Mouse (Mus musculus): ENCODE results near the gene Gale. TPM values are rescaled to one million over a fixed set of nuclear protein-coding genes. Genes with fewer than 3 reads are reported as not detected.
"Not testable (repeated sequence)": the region's sequence is repeated elsewhere in the genome, so short reads cannot be mapped to it uniquely, and the experiment has no call there.

Gene Gale
- polyA plus RNA-seq, 1 experiment from 2014 or later: 96.5 TPM

GRCm38 (mm10) chr4:135941026-135941425, 22.5 kb upstream of the Gale start:
- not testable (repeated sequence) for H3K4me2 ChIP-seq (ENCODE audit: low read depth, low read length); ATAC-seq; H3K4me1 ChIP-seq (ENCODE audit: insufficient read depth); DNase-seq; H3K9ac ChIP-seq (replicated peaks); H3K9me3 ChIP-seq (ENCODE audit: low read length); H3K27me3 ChIP-seq (ENCODE audit: insufficient read depth, low read length); H3K4me3 ChIP-seq (ENCODE audit: low read depth, low read length); H3K27ac ChIP-seq (ENCODE audit: low read depth)
- peaks cover 12% of the 10 kb centered on the region; the same call in 1 of the 2 replicates for H3K36me3 ChIP-seq (replicated peaks; ENCODE audit: insufficient read depth, low read length)
- peak; percentile 74 for TF ChIP-seq CTCF (IDR thresholded peaks at IDR 0.05; ENCODE audit: low read depth)
- WGBS (ENCODE audit: insufficient replicate concordance): 81% methylated on average over 8 of the region's 8 CpGs

GRCm38 (mm10) chr4:135942193-135942592, 21.3 kb upstream of the Gale start:
- H3K4me3 ChIP-seq (ENCODE audit: low read depth, low read length): no peak overlapping the region
- H3K27ac ChIP-seq (ENCODE audit: low read depth): no peak overlapping the region
- no peaks in the 10 kb centered on the region for H3K27me3 ChIP-seq (ENCODE audit: insufficient read depth, low read length)
- H3K9ac ChIP-seq (replicated peaks): no peak overlapping the region
- H3K36me3 ChIP-seq (replicated peaks; ENCODE audit: insufficient read depth, low read length): peaks cover 7% of the 10 kb centered on the region; the same call in 1 of the 2 replicates
- no peaks in the 10 kb centered on the region for H3K9me3 ChIP-seq (ENCODE audit: low read length)
- DNase-seq (no peak), ATAC-seq (no peak)
- TF ChIP-seq EP300 (IDR thresholded peaks at IDR 0.05; ENCODE audit: low read depth) (no peak), CTCF (IDR thresholded peaks at IDR 0.05; ENCODE audit: low read depth) (no peak)
- WGBS (ENCODE audit: insufficient replicate concordance): 53% methylated on average over 6 of the region's 6 CpGs
- H3K4me2 ChIP-seq (ENCODE audit: low read depth, low read length): no peak overlapping the region
- H3K4me1 ChIP-seq (ENCODE audit: insufficient read depth): peaks cover 7% of the 10 kb centered on the region; the same call in 1 of the 2 replicates

DNA sequence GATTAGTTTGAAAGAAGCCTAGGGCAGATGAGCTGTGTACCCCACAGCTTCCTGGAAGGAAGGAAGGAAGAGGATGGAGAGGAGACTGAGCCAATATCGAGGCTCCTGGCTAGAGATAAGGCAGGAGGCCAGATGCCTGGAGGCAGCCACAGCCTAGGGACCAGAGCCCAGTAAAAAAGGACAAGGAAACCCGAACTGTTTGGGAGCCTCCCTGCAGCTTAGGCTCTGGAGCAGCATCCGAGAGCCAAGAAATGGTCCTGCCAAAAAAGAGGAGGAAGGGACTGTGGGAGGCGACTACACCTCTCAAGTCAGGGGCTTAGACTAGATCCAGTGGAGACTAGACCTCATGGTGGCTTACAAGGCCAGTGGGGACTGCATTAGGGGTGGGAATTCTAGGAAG, 20.1 kb upstream of the Gale start:
- no peak overlapping the region for H3K4me3 ChIP-seq (ENCODE audit: low read depth, low read length)
- 56% methylated on average over 4 of the region's 4 CpGs for WGBS (ENCODE audit: insufficient replicate concordance)
- H3K4me1 ChIP-seq (ENCODE audit: insufficient read depth): peaks cover 16% of the 10 kb centered on the region
- no peak overlapping the region for H3K9ac ChIP-seq (replicated peaks)
- no peaks in the 10 kb centered on the region for H3K27me3 ChIP-seq (ENCODE audit: insufficient read depth, low read length)
- TF ChIP-seq EP300 (IDR thresholded peaks at IDR 0.05; ENCODE audit: low read depth) (no peak), CTCF (IDR thresholded peaks at IDR 0.05; ENCODE audit: low read depth) (no peak)
- H3K9me3 ChIP-seq (ENCODE audit: low read length): no peaks in the 10 kb centered on the region
- peaks cover 7% of the 10 kb centered on the region; the same call in 1 of the 2 replicates for H3K36me3 ChIP-seq (replicated peaks; ENCODE audit: insufficient read depth, low read length)
- ATAC-seq (no peak), DNase-seq (no peak)
- H3K27ac ChIP-seq (ENCODE audit: low read depth): no peak overlapping the region
- H3K4me2 ChIP-seq (ENCODE audit: low read depth, low read length): no peak overlapping the region

- Histone ChIP-seq H3K9me3 (ENCODE audit: low read length) (no peaks in the 10 kb centered on the region), H3K4me1 (ENCODE audit: insufficient read depth) (peaks cover 26% of the 10 kb centered on the region), H3K4me2 (ENCODE audit: low read depth, low read length) (peak overlapping the region; percentile 81), H3K27me3 (ENCODE audit: insufficient read depth, low read length) (no peaks in the 10 kb centered on the region), H3K9ac (replicated peaks) (peak overlapping the region; percentile 93), H3K36me3 (replicated peaks; ENCODE audit: insufficient read depth, low read length) (no peaks in the 10 kb centered on the region; the same call in 1 of the 2 replicates), H3K27ac (ENCODE audit: low read depth) (peak overlapping the region; percentile 89), H3K4me3 (ENCODE audit: low read depth, low read length) (peak overlapping the region; percentile 86)
- DNase-seq (no peak), ATAC-seq (peak; percentile 30)
- TF ChIP-seq CTCF (IDR thresholded peaks at IDR 0.05; ENCODE audit: low read depth) (no peak), EP300 (IDR thresholded peaks at IDR 0.05; ENCODE audit: low read depth) (no peak)
- WGBS (ENCODE audit: insufficient replicate concordance): 61% methylated on average over 10 of the region's 10 CpGs
Measured at GRCm38 (mm10) chr4:135945706-135946105, 17.8 kb upstream of the Gale start.

GRCm38 (mm10) chr4:135946278-135946658, 17.3 kb upstream of the Gale start, which contains the start of gene Hmgcl:
Hmgcl (plus strand) TSS chr4:135946448.
- TF ChIP-seq EP300 (IDR thresholded peaks at IDR 0.05; ENCODE audit: low read depth) (no peak), CTCF (IDR thresholded peaks at IDR 0.05; ENCODE audit: low read depth) (no peak)
- Histone ChIP-seq H3K27me3 (ENCODE audit: insufficient read depth, low read length) (no peaks in the 10 kb centered on the region), H3K4me2 (ENCODE audit: low read depth, low read length) (peak within 1 kb of the TSS; percentile 81), H3K27ac (ENCODE audit: low read depth) (peak within 1 kb of the TSS; percentile 89), H3K9ac (replicated peaks) (peak within 1 kb of the TSS; percentile 93), H3K9me3 (ENCODE audit: low read length) (no peaks in the 10 kb centered on the region), H3K4me3 (ENCODE audit: low read depth, low read length) (peak within 1 kb of the TSS; percentile 86), H3K4me1 (ENCODE audit: insufficient read depth) (peaks cover 26% of the 10 kb centered on the region), H3K36me3 (replicated peaks; ENCODE audit: insufficient read depth, low read length) (peaks cover 2% of the 10 kb centered on the region; the same call in 1 of the 2 replicates)
- DNase-seq (peak; percentile 97), ATAC-seq (peak; percentile 78)
- WGBS (ENCODE audit: insufficient replicate concordance): 0% methylated on average over 23 of the region's 23 CpGs

GRCm38 (mm10) chr4:135946659-135947301, 16.7 kb upstream of the Gale start:
- Histone ChIP-seq H3K4me1 (ENCODE audit: insufficient read depth) (peaks cover 26% of the 10 kb centered on the region), H3K9me3 (ENCODE audit: low read length) (no peaks in the 10 kb centered on the region), H3K4me3 (ENCODE audit: low read depth, low read length) (peak overlapping the region; percentile 86), H3K36me3 (replicated peaks; ENCODE audit: insufficient read depth, low read length) (peaks cover 7% of the 10 kb centered on the region), H3K27me3 (ENCODE audit: insufficient read depth, low read length) (no peaks in the 10 kb centered on the region), H3K4me2 (ENCODE audit: low read depth, low read length) (peak overlapping the region; percentile 81), H3K27ac (ENCODE audit: low read depth) (peak overlapping the region; percentile 89), H3K9ac (replicated peaks) (peak overlapping the region; percentile 93)
- DNase-seq: peak; percentile 52
- peak; percentile 16 for ATAC-seq
- under 1% methylated on average over 28 of the region's 28 CpGs for WGBS (ENCODE audit: insufficient replicate concordance)
- TF ChIP-seq CTCF (IDR thresholded peaks at IDR 0.05; ENCODE audit: low read depth) (no peak), EP300 (IDR thresholded peaks at IDR 0.05; ENCODE audit: low read depth) (no peak)
